ENCODE assay signal across 11 mouse cellular contexts in genomic region chr10:119452698-119453097, GRCm38 (mm10). TPM values are rescaled to one million over a fixed set of nuclear protein-coding genes. Genes with fewer than 3 reads are reported as not detected.
DNase-seq lines count a peak whose midpoint lies in the region; ATAC-seq and TF ChIP-seq lines count a peak whose summit lies in the region.
"Had no signal": no experiment of that assay in that cellular context is flagged by ENCODE, and none has a peak within 500 bp of the region (broad histone marks: within the 10 kb centered on the region; RNA-seq: fewer than 3 reads in every experiment).

No protein-coding gene starts in this region.

- ATAC-seq in forebrain, embryonic 15.5 days (replicated peaks): no peak
- ATAC-seq in liver, embryonic 11.5 days (replicated peaks; ENCODE audit: low FRiP score): no peak
- ATAC-seq: activated CD4-positive, CD25-positive, alpha-beta regulatory T cell, adult 4 months had no signal

- no peaks in the 10 kb centered on the region for H3K9me3 ChIP-seq in heart, embryonic 10.5 days
- H3K9me3 ChIP-seq in E14TG2a.4 (ENCODE audit: low read length): no peaks in the 10 kb centered on the region
- no peaks in the 10 kb centered on the region for H3K9me3 ChIP-seq in forebrain, embryonic 15.5 days
- no peaks in the 10 kb centered on the region for H3K9me3 ChIP-seq in liver, embryonic 11.5 days (ENCODE audit: control insufficient read depth, low read length)

- TF ChIP-seq CTCF in heart, adult 2 months (IDR thresholded peaks at IDR 0.05): no peak
- no peak for TF ChIP-seq CTCF in E14TG2a.4 (conservative IDR thresholded peaks at IDR 0.05; ENCODE audit: low read length)

- no peak for TF ChIP-seq EP300 in heart, adult 2 months (IDR thresholded peaks at IDR 0.05; ENCODE audit: insufficient read depth, low read depth, low read length)

- no peak overlapping the region for H3K9ac ChIP-seq in heart, adult 2 months (ENCODE audit: low read depth, low read length)
- peak overlapping the region; percentile 79; the same call in 1 of the 2 replicates for H3K9ac ChIP-seq in forebrain, embryonic 15.5 days (replicated peaks)
- H3K9ac ChIP-seq in liver, embryonic 11.5 days (ENCODE audit: low read depth, low read length): no peak overlapping the region

- no peaks in the 10 kb centered on the region for H3K79me2 ChIP-seq in heart, adult 2 months (replicated peaks; ENCODE audit: control insufficient read depth, insufficient read depth, low read length)

- H3K4me1 ChIP-seq in heart, embryonic 10.5 days: peaks cover 24% of the 10 kb centered on the region
- no peaks in the 10 kb centered on the region for H3K4me1 ChIP-seq in heart, adult 2 months (ENCODE audit: control insufficient read depth, insufficient read depth, low read length)
- H3K4me1 ChIP-seq in E14TG2a.4 (replicated peaks; ENCODE audit: low read depth, low read length): peaks cover 15% of the 10 kb centered on the region
- H3K4me1 ChIP-seq in forebrain, embryonic 15.5 days: peaks cover 21% of the 10 kb centered on the region
- peaks cover 7% of the 10 kb centered on the region; the same call in 1 of the 2 replicates for H3K4me1 ChIP-seq in liver, embryonic 11.5 days (replicated peaks; ENCODE audit: control insufficient read depth, insufficient read depth, low read length)

- H3K27me3 ChIP-seq in heart, embryonic 10.5 days (ENCODE audit: insufficient read depth, poor library complexity, severe bottlenecking): no peaks in the 10 kb centered on the region; the same call in 1 of the 2 replicates
- H3K27me3 ChIP-seq in heart, adult 2 months (ENCODE audit: control insufficient read depth, insufficient read depth, low read length): peaks cover 12% of the 10 kb centered on the region
- peaks cover 61% of the 10 kb centered on the region for H3K27me3 ChIP-seq in E14TG2a.4 (ENCODE audit: insufficient read depth, low read length)
- no peaks in the 10 kb centered on the region for H3K27me3 ChIP-seq in forebrain, embryonic 15.5 days
- peaks cover 37% of the 10 kb centered on the region for H3K27me3 ChIP-seq in liver, embryonic 11.5 days (replicated peaks; ENCODE audit: control insufficient read depth, insufficient read depth, low read length)

- TF ChIP-seq POLR2A in heart, adult 2 months (IDR thresholded peaks at IDR 0.05; ENCODE audit: insufficient read depth, low read depth, low read length): no peak

- peak; percentile 60 for DNase-seq in heart, embryonic 10.5 days (ENCODE audit: low spot score)
- no peak for DNase-seq in heart, adult 2 months
- DNase-seq in liver, embryonic 11.5 days (ENCODE audit: low spot score): no peak
- no peak for DNase-seq in urinary bladder, postnatal 10 days (ENCODE audit: low spot score)
- DNase-seq in right cerebral cortex, postnatal 14 days: no peak
- no peak for DNase-seq in lung, adult 18-20 months
- DNase-seq: cerebellum, adult 8-10 months; gastrocnemius, postnatal 25 days had no signal

- no peak overlapping the region for H3K27ac ChIP-seq in heart, embryonic 10.5 days
- H3K27ac ChIP-seq in heart, adult 2 months: no peak overlapping the region
- H3K27ac ChIP-seq in forebrain, embryonic 15.5 days (replicated peaks): no peak overlapping the region
- no peak overlapping the region for H3K27ac ChIP-seq in liver, embryonic 11.5 days (ENCODE audit: low read depth, low read length)

- H3K4me2 ChIP-seq in forebrain, embryonic 15.5 days (replicated peaks): peak overlapping the region; percentile 98
- peak overlapping the region; percentile 65; the same call in 1 of the 2 replicates for H3K4me2 ChIP-seq in liver, embryonic 11.5 days

- intact Hi-C loops in heart, adult 2 months (cut with DNase I): no loop called here

- peak overlapping the region; percentile 91 for H3K4me3 ChIP-seq in heart, embryonic 10.5 days
- no peak overlapping the region for H3K4me3 ChIP-seq in heart, adult 2 months
- peak overlapping the region; percentile 82 for H3K4me3 ChIP-seq in E14TG2a.4 (replicated peaks; ENCODE audit: low read length)
- peak overlapping the region; percentile 90 for H3K4me3 ChIP-seq in forebrain, embryonic 15.5 days
- H3K4me3 ChIP-seq in liver, embryonic 11.5 days (ENCODE audit: low read depth, low read length): no peak overlapping the region

- H3K36me3 ChIP-seq in heart, embryonic 10.5 days: no peaks in the 10 kb centered on the region
- H3K36me3 ChIP-seq in heart, adult 2 months (ENCODE audit: control insufficient read depth, insufficient read depth, low read length): no peaks in the 10 kb centered on the region
- no peaks in the 10 kb centered on the region for H3K36me3 ChIP-seq in E14TG2a.4 (ENCODE audit: insufficient read depth, low read length)
- no peaks in the 10 kb centered on the region for H3K36me3 ChIP-seq in forebrain, embryonic 15.5 days
- H3K36me3 ChIP-seq in liver, embryonic 11.5 days (ENCODE audit: control insufficient read depth, insufficient read depth, low read length): no peaks in the 10 kb centered on the region

- WGBS in heart, embryonic 10.5 days: 32% methylated on average over 5 of the region's 5 CpGs
- 48% methylated on average over 5 of the region's 5 CpGs for WGBS in heart, adult 2 months
- 43% methylated on average over 5 of the region's 5 CpGs for WGBS in forebrain, embryonic 15.5 days
- WGBS in liver, embryonic 11.5 days: 32% methylated on average over 5 of the region's 5 CpGs

RNA-seq across cellular contexts. Expression of gene Grip1, which starts 0.9 kb away (rescaled TPM):
- polyA plus RNA-seq in heart, embryonic 10.5 days (2016; fragmentation: Nextera tagmentation; extraction: Ambion mirVana): 2.7 and 4.4 TPM in 2 replicates
- under 1 TPM; 0.42 to 0.45 TPM for total RNA-seq in heart, adult 2 months (2021)
- 0.29 and 0.31 TPM in 2 replicates for polyA plus RNA-seq in heart, adult 2 months (2012; rRNA removed)
- 19.1 and 19.2 TPM in 2 replicates for polyA plus RNA-seq in forebrain, embryonic 15.5 days (2015; fragmentation: Nextera tagmentation; extraction: Ambion mirVana)
- 2.3 and 2.6 TPM in 2 replicates for polyA plus RNA-seq in liver, embryonic 11.5 days (2014; fragmentation: Nextera tagmentation; extraction: Ambion mirVana)

Comparison
In these comparisons a context has a peak if more than half of its experiments do, and no peak if none do; other contexts are left out.
1. H3K4me3 ChIP-seq: peak in heart, embryonic 10.5 days (single experiment), E14TG2a.4 (single experiment) and forebrain, embryonic 15.5 days (single experiment); none in heart, adult 2 months (single experiment) and liver, embryonic 11.5 days (single experiment).